Mouse (Mus musculus): Measurements from ENCODE around the gene Shoc2. TPM values are rescaled to one million over a fixed set of nuclear protein-coding genes. Genes with fewer than 3 reads are reported as not detected.

Shoc2 gene
- 44.7 and 47.4 TPM in 2 replicates for polyA plus RNA-seq (2012; rRNA removed)

DNA sequence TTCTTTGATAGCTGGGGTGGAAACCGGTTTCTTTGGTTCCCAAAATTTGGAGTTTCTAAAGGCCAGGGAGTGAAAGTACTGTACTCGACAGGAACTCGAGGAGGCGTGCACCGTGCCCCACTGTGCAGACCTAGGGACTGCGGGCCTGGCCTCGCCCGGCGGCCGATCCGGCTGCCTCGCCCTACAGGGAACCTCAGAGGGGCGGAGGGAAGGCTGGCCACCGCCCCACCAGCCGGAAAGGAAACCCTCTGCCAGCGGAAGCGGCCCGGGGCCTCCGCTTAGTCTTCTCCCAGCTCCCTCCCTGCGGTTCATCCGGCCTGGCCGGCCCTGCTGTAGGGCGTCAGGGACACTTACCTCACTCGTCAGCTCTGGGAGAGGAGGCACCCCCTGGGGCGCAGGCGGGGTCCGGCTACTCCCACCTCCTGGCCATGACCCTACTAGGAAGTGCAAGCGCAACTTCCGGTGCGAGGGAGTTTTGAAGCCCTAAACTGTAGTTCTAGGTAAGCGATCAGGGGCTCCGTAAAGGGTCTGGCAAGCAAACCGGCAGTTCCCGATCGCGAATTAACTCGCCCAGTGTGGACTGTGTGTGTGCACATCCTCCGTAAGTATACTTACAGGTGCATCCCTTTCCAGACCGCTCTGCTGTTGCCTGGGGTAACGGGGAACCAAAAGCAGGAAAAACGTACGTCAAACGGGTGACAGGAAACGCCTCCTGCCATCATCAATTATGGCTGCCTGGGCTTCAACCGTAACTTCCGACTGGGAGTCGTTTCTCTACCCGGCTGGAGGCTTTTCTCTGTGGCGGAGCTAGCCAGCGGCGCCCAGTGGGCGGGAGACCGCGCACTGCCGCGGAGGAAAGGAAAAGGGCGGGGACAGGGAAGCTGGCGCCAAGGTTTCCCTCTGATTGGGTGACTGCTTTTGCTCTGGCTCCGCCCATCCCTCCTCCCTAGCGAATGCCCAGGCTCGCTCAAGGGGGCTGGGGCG is at the start of gene Shoc2, which contains the start of gene Bbip1:
Gene Shoc2 (plus strand): TSS at position 505 of the 984 bp plus-strand sequence.
Gene Bbip1 (minus strand): TSS at position 826 of the 984 bp plus-strand sequence.

DNA sequence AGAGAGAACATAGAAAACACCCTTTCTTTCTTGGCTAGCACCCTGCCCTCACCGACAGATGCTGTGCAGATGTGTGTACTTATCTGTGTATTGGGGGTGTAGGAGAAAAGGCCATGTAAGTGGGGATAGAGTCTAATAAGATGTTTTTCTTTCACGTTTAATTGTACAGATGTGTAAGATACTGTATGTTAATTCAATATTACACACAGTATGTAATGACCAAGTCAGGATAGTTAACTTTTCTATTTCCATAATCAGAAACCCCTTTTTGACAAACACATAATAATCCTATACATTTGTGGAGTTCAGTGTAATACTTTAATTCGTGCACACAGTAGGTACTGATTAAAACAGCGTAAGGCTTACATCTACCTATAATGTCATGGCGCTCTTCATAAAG is 99.7 kb downstream of the Shoc2 start, which contains the start of gene Adra2a:
Gene Adra2a (plus strand): TSS at position 301 of the 400 bp plus-strand sequence.

Other genes starting within 250 kb of the Shoc2 start
- gene Pdcd4, start 52.1 kb upstream of the Shoc2 start, polyA plus RNA-seq (2012; rRNA removed): 32.2 and 33.8 TPM in 2 replicates
- gene Bbip1, start 321 bp downstream of the Shoc2 start, polyA plus RNA-seq (2012; rRNA removed): 147 and 157 TPM in 2 replicates
- 11.8 and 11.9 TPM in 2 replicates for gene Adra2a, start 99.8 kb downstream of the Shoc2 start, polyA plus RNA-seq (2012; rRNA removed)

Measured in central nervous system, embryonic 18 days (tissue).